In the genomic region with DNA sequence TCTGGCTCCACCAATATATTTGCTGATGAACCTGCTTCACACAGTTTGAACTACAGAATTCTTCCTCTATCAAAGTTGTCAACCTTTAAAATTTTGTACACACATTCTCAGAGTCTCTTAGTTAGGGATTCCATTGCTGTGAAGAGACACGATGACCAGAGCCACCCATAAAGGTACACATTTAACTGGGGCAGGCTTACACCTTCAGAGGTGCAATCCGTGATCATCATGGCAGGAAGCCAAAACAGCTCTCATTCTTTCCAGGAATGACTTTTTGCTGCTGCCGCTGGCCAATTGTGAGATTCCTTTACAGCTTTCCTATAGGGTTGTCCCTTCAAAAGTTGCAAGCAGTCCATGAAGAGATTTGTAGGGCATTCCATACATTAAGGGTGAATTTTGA, we compare ENCODE assay signal across 11 mouse cellular contexts.
DNase-seq lines count a peak whose midpoint lies in the region.
"Had no signal": no experiment of that assay in that cellular context is flagged by ENCODE, and none has a peak within 500 bp of the region (broad histone marks: within the 10 kb centered on the region; RNA-seq: fewer than 3 reads in every experiment).

No protein-coding gene starts in this region.

- DNase-seq in cerebellum, adult 8-10 months: peak; percentile 25
- no peak for DNase-seq in cerebellum, adult 11 months
- peak; percentile 41 for DNase-seq in brain, adult 2 months (ENCODE audit: low read depth, low spot score)
- peak; percentile 21 for DNase-seq in cerebellum, adult 9-11 months
- peak; percentile 19 for DNase-seq in large intestine, adult 2 months (ENCODE audit: low read depth, low spot score)
- DNase-seq in c-Kit-positive CD71-positive TER-119-positive erythroid progenitor cells, embryonic 14.5 days (ENCODE audit: low spot score): no peak
- DNase-seq in embryo, embryonic 10 days (ENCODE audit: low spot score): no peak
- DNase-seq: adrenal gland, postnatal 25 days; gastrocnemius, postnatal 36 days; heart, adult 11 months; kidney, adult 11 months had no signal

- 25% methylated on average over 3 of the region's 3 CpGs for WGBS in large intestine, adult 2 months

Comparison
In these comparisons a context has a peak if more than half of its experiments do, and no peak if none do; other contexts are left out.
1. DNase-seq: peak in cerebellum, adult 8-10 months (single experiment), brain, adult 2 months (single experiment), cerebellum, adult 9-11 months (single experiment) and large intestine, adult 2 months (single experiment); none in cerebellum, adult 11 months (single experiment), c-Kit-positive CD71-positive TER-119-positive erythroid progenitor cells, embryonic 14.5 days (single experiment) and embryo, embryonic 10 days (single experiment).